Mouse (Mus musculus) splenic B cell, adult 2 months (primary cell): ENCODE data around the gene Sipa1l1.

Experiments
- DNase-seq: peaks from one replicate; pipeline ENCODE4 v3.0.0-alpha.2; 2011; ENCODE audit warnings: low read depth, low spot score
- H3K27me3 ChIP-seq: 2 replicates; pipeline ENCODE4 v1.6.1; 2012; ENCODE audit warnings: mild to moderate bottlenecking, low read length, moderate library complexity, mixed read lengths; ENCODE audit not compliant: control insufficient read depth, poor library complexity, insufficient read depth, severe bottlenecking
- H3K36me3 ChIP-seq: 2 replicates; pipeline ENCODE4 v1.6.1; 2012; ENCODE audit warnings: mild to moderate bottlenecking, low read length, moderate library complexity, mixed read lengths; ENCODE audit not compliant: control insufficient read depth, poor library complexity, insufficient read depth, severe bottlenecking

The Sipa1l1 gene

GRCm38 (mm10) chr12:82296276-82296675 is 127.2 kb downstream of the Sipa1l1 start:
- Histone ChIP-seq H3K36me3 (no peaks in the 10 kb centered on the region), H3K27me3 (no peaks in the 10 kb centered on the region; the same call in 1 of the 2 replicates)
- DNase-seq, result no peak

GRCm38 (mm10) chr12:82297196-82297595 is 128.1 kb downstream of the Sipa1l1 start:
- Histone ChIP-seq H3K27me3 (no peaks in the 10 kb centered on the region; the same call in 1 of the 2 replicates), H3K36me3 (no peaks in the 10 kb centered on the region)
- no peak for DNase-seq

- no peak for DNase-seq
- peaks cover 3% of the 10 kb centered on the region; the same call in 1 of the 2 replicates for H3K36me3 ChIP-seq
- no peaks in the 10 kb centered on the region; the same call in 1 of the 2 replicates for H3K27me3 ChIP-seq
Measured at GRCm38 (mm10) chr12:82298662-82299460, 129.7 kb downstream of the Sipa1l1 start.

- no peaks in the 10 kb centered on the region for H3K27me3 ChIP-seq
- DNase-seq, result no peak
Measured at GRCm38 (mm10) chr12:82304140-82304539, 135.0 kb downstream of the Sipa1l1 start.

GRCm38 (mm10) chr12:82306035-82306434 is 136.9 kb downstream of the Sipa1l1 start:
- Histone ChIP-seq H3K36me3 (peaks cover 3% of the 10 kb centered on the region; the same call in 1 of the 2 replicates), H3K27me3 (no peaks in the 10 kb centered on the region)
- no peak for DNase-seq

More at GRCm38 (mm10) chr12:82304140-82304539, 135.0 kb downstream of the Sipa1l1 start:
- peaks cover 3% of the 10 kb centered on the region; the same call in 1 of the 2 replicates for H3K36me3 ChIP-seq

- Histone ChIP-seq H3K36me3 (no peaks in the 10 kb centered on the region), H3K27me3 (no peaks in the 10 kb centered on the region)
- no peak for DNase-seq
Measured at GRCm38 (mm10) chr12:82311593-82311992, 142.5 kb downstream of the Sipa1l1 start.

GRCm38 (mm10) chr12:82312091-82312820 is 143.1 kb downstream of the Sipa1l1 start:
- DNase-seq, result no peak
- no peaks in the 10 kb centered on the region for H3K36me3 ChIP-seq

GRCm38 (mm10) chr12:82313091-82313490 is 144.0 kb downstream of the Sipa1l1 start:
- no peaks in the 10 kb centered on the region for H3K27me3 ChIP-seq
- no peaks in the 10 kb centered on the region for H3K36me3 ChIP-seq
- DNase-seq, result no peak

More at GRCm38 (mm10) chr12:82312091-82312820, 143.1 kb downstream of the Sipa1l1 start:
- no peaks in the 10 kb centered on the region for H3K27me3 ChIP-seq

GRCm38 (mm10) chr12:82319436-82320131 is 150.5 kb downstream of the Sipa1l1 start:
- H3K36me3 ChIP-seq, result no peaks in the 10 kb centered on the region
- no peaks in the 10 kb centered on the region for H3K27me3 ChIP-seq
- DNase-seq, result no peak

- DNase-seq, result no peak
- Histone ChIP-seq H3K36me3 (no peaks in the 10 kb centered on the region), H3K27me3 (no peaks in the 10 kb centered on the region)
Measured at GRCm38 (mm10) chr12:82320204-82320603, 151.1 kb downstream of the Sipa1l1 start.

GRCm38 (mm10) chr12:82321397-82321796 is 152.3 kb downstream of the Sipa1l1 start:
- no peaks in the 10 kb centered on the region for H3K27me3 ChIP-seq
- H3K36me3 ChIP-seq, result no peaks in the 10 kb centered on the region
- DNase-seq, result no peak

GRCm38 (mm10) chr12:82321855-82322254 is 152.7 kb downstream of the Sipa1l1 start:
- no peaks in the 10 kb centered on the region for H3K27me3 ChIP-seq
- no peaks in the 10 kb centered on the region for H3K36me3 ChIP-seq
- no peak for DNase-seq

GRCm38 (mm10) chr12:82322759-82323451 is 153.8 kb downstream of the Sipa1l1 start:
- DNase-seq, result no peak
- Histone ChIP-seq H3K36me3 (no peaks in the 10 kb centered on the region), H3K27me3 (no peaks in the 10 kb centered on the region)

- Histone ChIP-seq H3K27me3 (no peaks in the 10 kb centered on the region), H3K36me3 (no peaks in the 10 kb centered on the region)
- no peak for DNase-seq
Measured at GRCm38 (mm10) chr12:82324621-82325020, 155.5 kb downstream of the Sipa1l1 start.
